Mouse (Mus musculus): ENCODE data around the gene Elf2. TPM values are rescaled to one million over a fixed set of nuclear protein-coding genes. Genes with fewer than 3 reads are reported as not detected.

The Elf2 gene
- polyA plus RNA-seq, 1 experiment, result 62.9 TPM

GRCm38 (mm10) chr3:51249460-51249859 lies 91.0 kb downstream of the Elf2 start:
- DNase-seq (ENCODE audit: low read depth), result no peak
- no peak for TF ChIP-seq CTCF (IDR thresholded peaks at IDR 0.05; ENCODE audit: borderline replicate concordance, extremely low read depth, insufficient read depth, insufficient read length)
- TF ChIP-seq POLR2A (IDR thresholded peaks at IDR 0.05; ENCODE audit: borderline replicate concordance, extremely low read depth, insufficient read depth, insufficient read length, poor library complexity, severe bottlenecking), result no peak

DNA sequence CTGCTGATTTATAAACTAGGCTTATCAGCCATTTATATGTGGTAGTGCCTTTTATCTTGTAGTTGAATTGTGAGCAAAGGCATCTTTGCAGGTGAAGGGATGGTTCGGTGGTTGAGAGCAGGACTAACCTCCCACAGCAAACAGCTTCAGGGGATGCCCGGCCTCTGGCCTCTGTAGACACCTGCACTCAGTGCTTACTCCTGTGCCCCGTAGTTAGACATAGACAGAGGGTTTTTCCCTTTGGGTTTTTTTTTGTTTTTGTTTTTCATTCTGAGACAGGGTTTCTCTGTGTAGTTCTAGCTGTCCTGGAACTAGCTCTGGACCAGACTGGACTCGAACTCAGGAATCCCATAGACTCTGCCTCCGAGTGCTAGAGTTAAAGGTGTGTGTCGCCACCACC lies 91.9 kb downstream of the Elf2 start:
- TF ChIP-seq POLR2A (IDR thresholded peaks at IDR 0.05; ENCODE audit: borderline replicate concordance, extremely low read depth, insufficient read depth, insufficient read length, poor library complexity, severe bottlenecking) (no peak), CTCF (IDR thresholded peaks at IDR 0.05; ENCODE audit: borderline replicate concordance, extremely low read depth, insufficient read depth, insufficient read length) (no peak)
- no peak for DNase-seq (ENCODE audit: low read depth)

DNA sequence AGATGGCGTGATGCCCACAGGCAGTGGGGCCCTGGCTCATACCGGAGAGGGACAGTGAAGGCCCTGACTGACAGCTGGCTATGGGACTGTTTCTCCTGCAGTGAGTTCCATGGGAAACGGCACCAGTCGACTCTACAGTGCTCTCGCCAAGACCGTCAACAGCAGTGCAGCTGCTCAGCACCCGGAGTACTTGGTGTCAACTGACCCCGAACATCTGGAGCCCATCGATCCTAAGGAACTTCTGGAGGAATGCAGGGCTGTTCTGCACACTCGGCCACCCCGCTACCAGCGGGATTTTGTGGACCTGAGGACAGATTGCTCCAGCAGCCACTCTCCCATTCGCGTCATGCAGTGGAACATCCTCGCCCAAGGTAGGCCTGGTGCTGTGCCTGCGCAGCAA lies 92.8 kb downstream of the Elf2 start:
- no peak for DNase-seq (ENCODE audit: low read depth)
- TF ChIP-seq POLR2A (IDR thresholded peaks at IDR 0.05; ENCODE audit: borderline replicate concordance, extremely low read depth, insufficient read depth, insufficient read length, poor library complexity, severe bottlenecking) (no peak), CTCF (IDR thresholded peaks at IDR 0.05; ENCODE audit: borderline replicate concordance, extremely low read depth, insufficient read depth, insufficient read length) (no peak)

- TF ChIP-seq POLR2A (IDR thresholded peaks at IDR 0.05; ENCODE audit: borderline replicate concordance, extremely low read depth, insufficient read depth, insufficient read length, poor library complexity, severe bottlenecking) (no peak), CTCF (IDR thresholded peaks at IDR 0.05; ENCODE audit: borderline replicate concordance, extremely low read depth, insufficient read depth, insufficient read length) (no peak)
These were observed 100.9 kb downstream of the Elf2 start for GRCm38 (mm10) chr3:51239541-51239940.

GRCm38 (mm10) chr3:51238515-51238914 lies 101.9 kb downstream of the Elf2 start:
- no peak for DNase-seq (ENCODE audit: low read depth)
- TF ChIP-seq POLR2A (IDR thresholded peaks at IDR 0.05; ENCODE audit: borderline replicate concordance, extremely low read depth, insufficient read depth, insufficient read length, poor library complexity, severe bottlenecking) (no peak), CTCF (IDR thresholded peaks at IDR 0.05; ENCODE audit: borderline replicate concordance, extremely low read depth, insufficient read depth, insufficient read length) (no peak)

More at GRCm38 (mm10) chr3:51239541-51239940, 100.9 kb downstream of the Elf2 start:
- no peak for DNase-seq (ENCODE audit: low read depth)

GRCm38 (mm10) chr3:51234752-51235055 lies 105.8 kb downstream of the Elf2 start:
- no peak for DNase-seq (ENCODE audit: low read depth)
- TF ChIP-seq POLR2A (IDR thresholded peaks at IDR 0.05; ENCODE audit: borderline replicate concordance, extremely low read depth, insufficient read depth, insufficient read length, poor library complexity, severe bottlenecking) (no peak), CTCF (IDR thresholded peaks at IDR 0.05; ENCODE audit: borderline replicate concordance, extremely low read depth, insufficient read depth, insufficient read length) (no peak)

- TF ChIP-seq CTCF (IDR thresholded peaks at IDR 0.05; ENCODE audit: borderline replicate concordance, extremely low read depth, insufficient read depth, insufficient read length) (peak; percentile 97), POLR2A (IDR thresholded peaks at IDR 0.05; ENCODE audit: borderline replicate concordance, extremely low read depth, insufficient read depth, insufficient read length, poor library complexity, severe bottlenecking) (no peak)
- peak; percentile 94 for DNase-seq (ENCODE audit: low read depth)
These were observed 106.3 kb downstream of the Elf2 start for GRCm38 (mm10) chr3:51233918-51234751.

- DNase-seq (ENCODE audit: low read depth), result no peak
- TF ChIP-seq CTCF (IDR thresholded peaks at IDR 0.05; ENCODE audit: borderline replicate concordance, extremely low read depth, insufficient read depth, insufficient read length) (no peak), POLR2A (IDR thresholded peaks at IDR 0.05; ENCODE audit: borderline replicate concordance, extremely low read depth, insufficient read depth, insufficient read length, poor library complexity, severe bottlenecking) (no peak)
These were observed 107.0 kb downstream of the Elf2 start for GRCm38 (mm10) chr3:51233474-51233873.

- no peak for TF ChIP-seq CTCF (IDR thresholded peaks at IDR 0.05; ENCODE audit: borderline replicate concordance, extremely low read depth, insufficient read depth, insufficient read length)
- TF ChIP-seq POLR2A (IDR thresholded peaks at IDR 0.05; ENCODE audit: borderline replicate concordance, extremely low read depth, insufficient read depth, insufficient read length, poor library complexity, severe bottlenecking), result no peak
- DNase-seq (ENCODE audit: low read depth), result no peak
These were observed 108.1 kb downstream of the Elf2 start for GRCm38 (mm10) chr3:51232205-51232910.

DNA sequence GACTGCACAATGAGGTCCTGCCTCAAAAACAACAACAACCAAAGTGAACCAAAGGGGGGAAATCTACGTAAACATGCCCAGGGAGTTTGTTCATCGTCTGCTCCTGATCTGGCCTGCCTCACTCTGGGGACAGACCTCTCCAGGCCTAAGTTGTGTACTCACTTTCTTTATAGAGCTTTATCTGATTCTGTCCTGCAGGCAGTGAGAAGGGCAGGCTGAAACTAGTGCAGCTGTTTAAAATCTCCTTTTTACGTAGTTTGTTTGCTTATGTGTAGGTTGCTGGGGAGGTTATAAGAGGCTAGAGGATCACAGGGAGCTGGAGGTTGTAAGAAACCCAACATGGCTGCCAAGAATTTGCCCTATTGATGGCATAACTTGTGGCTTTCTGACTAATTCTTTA lies 109.0 kb downstream of the Elf2 start:
- DNase-seq (ENCODE audit: low read depth), result peak; percentile 15
- TF ChIP-seq CTCF (IDR thresholded peaks at IDR 0.05; ENCODE audit: borderline replicate concordance, extremely low read depth, insufficient read depth, insufficient read length) (no peak), POLR2A (IDR thresholded peaks at IDR 0.05; ENCODE audit: borderline replicate concordance, extremely low read depth, insufficient read depth, insufficient read length, poor library complexity, severe bottlenecking) (no peak)

GRCm38 (mm10) chr3:51230886-51231285 lies 109.6 kb downstream of the Elf2 start:
- DNase-seq (ENCODE audit: low read depth), result no peak

More at GRCm38 (mm10) chr3:51230886-51231285, 109.6 kb downstream of the Elf2 start:
- no peak for TF ChIP-seq CTCF (IDR thresholded peaks at IDR 0.05; ENCODE audit: borderline replicate concordance, extremely low read depth, insufficient read depth, insufficient read length)
- no peak for TF ChIP-seq POLR2A (IDR thresholded peaks at IDR 0.05; ENCODE audit: borderline replicate concordance, extremely low read depth, insufficient read depth, insufficient read length, poor library complexity, severe bottlenecking)
